Mouse (Mus musculus) CD4-positive naive resting alpha-beta T cell, adult 76 days (primary cell): ENCODE results near the gene Yipf7. TPM values are rescaled to one million over a fixed set of nuclear protein-coding genes. Genes with fewer than 3 reads are reported as not detected.

Experiments used
- total RNA-seq: library from RNA; stranded (reverse); gene quantifications from one replicate; pipeline ENCODE4 v1.2.4, GENCODE M21; 2023

Yipf7 gene
- not detected for total RNA-seq

DNA sequence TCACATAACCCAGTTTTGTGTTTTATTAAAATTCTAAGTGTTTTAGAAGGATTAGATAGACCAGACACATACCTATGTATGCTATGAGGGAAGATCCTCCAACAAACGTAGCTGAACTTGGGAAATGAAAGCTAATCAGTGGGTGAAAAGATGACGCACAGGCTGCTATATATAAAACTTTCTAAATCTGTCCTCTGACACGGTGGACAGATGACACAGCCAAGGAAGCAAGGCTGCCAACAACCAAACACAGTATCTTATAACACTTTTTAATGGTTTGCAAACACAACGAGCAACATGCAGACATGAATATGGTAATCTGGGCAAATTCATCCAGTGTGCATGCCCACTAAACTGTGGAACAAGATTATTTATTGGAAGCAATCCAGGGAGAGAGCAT, at the start of gene Yipf7:
Gene Yipf7, minus strand, starts transcription at position 160 of the 400 bp plus-strand sequence.

DNA sequence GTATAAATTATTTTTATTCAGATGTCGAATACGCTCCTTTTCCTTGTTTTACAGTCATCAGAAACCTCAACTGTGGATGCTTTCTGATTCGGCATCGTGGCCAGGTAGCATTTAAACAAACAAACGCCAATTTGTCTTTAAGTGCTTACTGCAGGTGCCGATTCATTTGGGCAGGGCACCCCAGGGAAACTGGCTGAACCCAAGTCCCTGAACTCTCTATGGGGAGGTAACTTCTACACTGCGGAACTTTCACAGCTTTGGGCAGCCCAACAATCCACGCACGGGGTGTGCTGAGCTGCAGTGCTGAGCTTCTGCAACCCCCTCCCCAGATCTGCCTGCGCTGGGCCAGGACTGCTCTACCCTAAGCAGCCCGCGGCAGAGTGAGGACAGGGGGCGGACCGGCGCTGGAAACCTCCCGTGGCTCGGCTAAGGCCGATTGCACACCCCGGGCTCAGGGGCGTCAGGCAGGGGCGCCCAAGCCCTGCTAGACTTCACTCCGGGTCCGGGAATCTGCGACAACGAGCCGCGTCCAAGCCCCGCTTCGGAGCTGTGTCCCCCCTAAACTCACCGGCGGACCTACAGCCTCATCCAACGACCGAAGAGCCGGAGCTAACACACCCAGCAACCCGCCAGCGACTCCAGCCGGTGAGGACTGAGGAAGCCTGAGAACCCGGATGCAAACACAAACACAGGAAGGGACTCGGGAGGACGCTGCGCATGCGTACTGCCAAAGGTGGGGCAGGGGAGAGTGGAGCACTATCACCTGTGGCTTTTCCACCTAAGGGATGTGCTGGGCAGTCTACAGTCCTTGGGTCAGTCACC, 49.4 kb upstream of the Yipf7 start, which contains the start of gene Gnpda2:
Gene Gnpda2, minus strand, starts transcription at position 701 of the 822 bp plus-strand sequence.

GRCm38 (mm10) chr5:69556628-69557403, 14.4 kb upstream of the Yipf7 start, which contains the start of gene Guf1:
Guf1 (plus strand) TSS chr5:69556923.

Other genes with a start within 250 kb of the Yipf7 start
- not detected for gene Kctd8, start 201.0 kb downstream of the Yipf7 start, total RNA-seq
- 16.6 TPM for gene Guf1, start 14.3 kb upstream of the Yipf7 start, total RNA-seq
- gene Gnpda2, start 49.7 kb upstream of the Yipf7 start, total RNA-seq, result 12.4 TPM